Mouse (Mus musculus) left cerebral cortex, adult 18-20 months (tissue): ENCODE data around the gene Hist2h3c1. TPM values are rescaled to one million over a fixed set of nuclear protein-coding genes. Genes with fewer than 3 reads are reported as not detected.
"Not testable (repeated sequence)": the region's sequence is repeated elsewhere in the genome, so short reads cannot be mapped to it uniquely, and the experiment has no call there.

Experiments used
- DNase-seq, 2 experiments: peaks; one replicate each; pipeline ENCODE4 v3.0.0; 2021 to 2022; ENCODE audit warnings: low spot score in 2 of 2, mixed read lengths in 1 of 2
- long read RNA-seq, 2 experiments: library from polyadenylated mRNA; stranded (forward); transcript quantifications; one replicate each; pipeline ENCODE4 v2.0.0; 2021
- total RNA-seq, 2 experiments: library from RNA; stranded (reverse); gene quantifications; 2 replicates each; pipeline ENCODE4 v1.2.3; 2021

The Hist2h3c1 gene
- total RNA-seq: not detected
- long read RNA-seq, experiment 1: 0 reads
- long read RNA-seq, experiment 2, partial matches to known transcripts: 0 of 1 reads
- long read RNA-seq, experiment 2, other reads (novel, unspliced or antisense): 0 of 1 reads

DNA sequence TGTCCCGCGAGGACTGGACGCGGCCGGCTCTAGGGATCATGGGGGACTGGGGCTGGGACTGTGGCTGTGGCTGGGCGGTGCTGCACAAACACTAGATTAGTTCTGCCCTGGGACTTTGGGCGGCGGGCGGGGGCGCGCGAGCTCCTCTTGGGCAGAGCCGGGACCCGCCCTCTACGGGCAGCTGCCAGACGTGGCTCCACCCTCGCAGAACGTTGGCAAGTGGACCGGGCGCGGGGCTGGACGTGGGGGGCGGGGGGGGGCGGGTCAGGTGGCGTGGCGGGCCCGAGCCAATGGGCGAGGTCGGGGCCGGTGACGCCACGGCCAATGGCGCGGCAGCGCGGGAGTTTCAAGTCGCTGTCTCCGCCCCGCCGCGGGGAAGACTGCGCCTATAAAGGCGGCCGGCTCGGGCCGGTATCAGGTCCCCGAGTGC, at the start of gene Hist2h3c1:
TSS of gene Hist2h3c1 (plus strand) at position 259 of the 430 bp plus-strand sequence.
- DNase-seq: not testable (repeated sequence)

DNA sequence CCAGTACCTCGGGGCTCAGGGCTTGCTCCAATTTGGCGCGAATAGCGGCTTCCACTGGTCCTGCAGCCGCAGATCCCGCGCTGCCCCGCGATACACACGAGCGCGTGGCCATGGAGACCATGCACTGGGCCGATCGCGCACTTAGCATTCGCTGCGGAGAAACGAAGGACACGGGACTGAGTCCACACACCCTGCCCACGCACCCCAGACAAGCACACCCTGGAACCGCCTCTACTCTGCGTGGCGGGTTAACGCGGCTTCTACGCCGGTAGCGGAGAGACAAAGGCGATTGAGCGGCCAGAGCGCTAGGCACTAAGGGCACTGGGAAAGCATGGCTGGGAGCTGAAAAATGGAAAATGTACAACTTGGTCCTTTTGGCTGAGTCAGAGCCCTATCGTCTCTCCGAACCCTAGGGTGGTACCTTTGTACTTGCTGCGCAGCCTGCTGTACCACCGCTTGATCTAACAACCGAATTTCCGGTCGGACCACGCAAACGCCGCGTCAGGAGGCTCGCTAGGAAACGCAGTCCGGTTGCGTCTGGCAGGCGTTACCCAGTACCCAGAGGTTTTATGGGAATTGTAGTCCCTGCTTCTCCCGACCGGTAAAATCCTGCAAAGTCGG, 49.2 kb upstream of the Hist2h3c1 start:
- DNase-seq: peak; percentile 88 to 94

DNA sequence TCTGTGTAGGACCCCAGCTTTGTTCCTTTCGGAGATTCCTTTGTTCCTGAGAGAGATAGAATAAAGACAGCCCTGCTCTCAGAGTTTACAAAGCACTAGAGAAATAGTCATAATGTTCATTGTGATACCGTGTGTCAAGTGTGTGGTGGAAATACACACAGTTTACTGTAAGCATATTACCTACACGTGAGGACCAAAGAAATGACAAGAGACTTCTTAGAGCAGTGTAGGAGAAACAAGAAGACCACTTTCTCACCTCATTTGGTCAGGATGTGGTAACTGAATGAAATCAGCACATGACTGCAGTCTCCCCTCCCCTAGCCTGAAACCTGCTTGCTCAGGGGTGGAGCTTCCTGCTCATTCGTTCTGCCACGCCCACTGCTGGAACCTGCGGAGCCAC, 48.3 kb upstream of the Hist2h3c1 start:
- DNase-seq: no peak

DNA sequence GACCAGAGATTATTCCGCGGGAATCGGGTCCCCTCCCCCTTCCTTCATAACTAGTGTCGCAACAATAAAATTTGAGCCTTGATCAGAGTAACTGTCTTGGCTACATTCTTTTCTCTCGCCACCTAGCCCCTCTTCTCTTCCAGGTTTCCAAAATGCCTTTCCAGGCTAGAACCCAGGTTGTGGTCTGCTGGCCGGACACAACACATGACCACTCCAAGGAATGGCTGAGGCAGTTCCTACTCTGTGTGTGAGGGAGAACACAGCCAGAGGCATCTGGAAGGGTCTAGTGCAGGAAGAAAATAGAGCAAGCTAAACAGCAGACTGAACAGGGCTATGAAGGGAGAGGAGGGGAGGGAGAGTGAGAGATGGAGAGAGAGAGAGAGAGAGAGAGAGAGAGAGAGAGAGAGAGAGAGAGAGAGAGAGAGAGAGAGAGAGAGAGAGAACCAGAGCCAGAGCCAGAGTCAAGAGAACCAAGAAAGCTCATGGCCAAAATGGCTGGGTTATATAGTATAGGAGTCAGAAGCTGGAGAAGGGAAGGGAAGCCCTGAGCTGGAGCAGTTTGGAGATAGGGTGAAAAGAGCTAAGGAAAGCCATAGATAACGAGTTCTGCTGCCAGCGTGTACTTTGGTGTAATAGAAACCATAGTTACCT, 47.8 kb upstream of the Hist2h3c1 start:
- not testable (repeated sequence) for DNase-seq

DNA sequence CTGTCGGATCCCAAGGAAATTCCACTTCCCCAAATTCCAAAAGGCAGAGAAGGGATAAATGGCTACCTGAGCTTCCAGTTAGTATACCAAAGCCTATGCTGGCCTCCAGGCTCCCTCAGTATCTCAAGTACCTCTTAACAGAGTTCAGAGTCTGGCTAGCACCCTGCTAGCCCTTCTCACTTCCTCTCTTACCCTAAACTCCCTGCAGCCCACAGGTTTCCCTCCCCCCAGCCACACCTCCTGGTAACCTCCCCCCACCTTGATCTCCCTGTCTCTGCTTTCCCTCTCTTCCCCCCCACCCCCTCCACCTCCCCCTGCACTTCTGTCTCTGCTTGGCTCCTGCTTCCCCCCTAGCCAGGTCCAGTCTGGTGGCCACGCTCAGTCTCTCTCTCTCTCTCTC, 46.8 kb upstream of the Hist2h3c1 start:
- DNase-seq: no peak

DNA sequence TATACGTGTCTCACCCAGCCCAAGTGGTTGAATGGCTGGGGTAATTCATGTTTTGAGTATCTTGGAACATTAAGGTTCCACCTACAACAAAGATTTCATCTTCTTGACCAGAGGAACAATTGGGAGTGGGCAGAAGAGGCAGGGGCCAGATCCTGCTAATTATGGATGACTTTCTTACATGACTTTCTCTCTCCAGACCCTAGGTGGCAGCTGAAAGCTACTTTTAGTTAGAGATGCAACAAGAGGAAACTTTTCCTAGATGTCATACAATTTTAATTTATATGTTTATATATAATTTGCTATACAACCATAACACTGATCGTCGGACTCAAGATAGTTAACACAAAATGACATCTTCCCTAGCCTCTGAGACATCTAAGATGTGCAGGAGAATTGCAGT, 38.7 kb upstream of the Hist2h3c1 start:
- DNase-seq: no peak

DNA sequence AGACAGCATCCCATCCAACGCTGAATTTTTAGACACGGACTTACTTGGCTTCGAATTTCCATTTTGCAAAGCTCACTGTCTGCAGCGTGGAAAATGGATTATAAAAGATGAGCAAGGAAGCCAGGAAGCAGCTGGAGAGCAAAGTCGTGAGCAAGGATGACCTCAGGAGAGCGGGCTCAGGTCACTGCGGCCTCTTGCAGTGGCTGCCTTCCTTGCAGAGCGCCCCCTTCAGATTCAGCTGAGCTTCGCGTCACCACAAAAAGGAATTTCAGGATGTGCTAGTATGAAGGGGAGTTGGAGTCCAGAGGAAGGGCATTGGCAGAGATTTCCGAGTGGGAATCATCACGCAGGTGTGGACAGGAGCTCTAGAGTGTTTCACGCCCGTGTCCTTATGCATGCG, 37.2 kb upstream of the Hist2h3c1 start:
- no peak for DNase-seq

DNA sequence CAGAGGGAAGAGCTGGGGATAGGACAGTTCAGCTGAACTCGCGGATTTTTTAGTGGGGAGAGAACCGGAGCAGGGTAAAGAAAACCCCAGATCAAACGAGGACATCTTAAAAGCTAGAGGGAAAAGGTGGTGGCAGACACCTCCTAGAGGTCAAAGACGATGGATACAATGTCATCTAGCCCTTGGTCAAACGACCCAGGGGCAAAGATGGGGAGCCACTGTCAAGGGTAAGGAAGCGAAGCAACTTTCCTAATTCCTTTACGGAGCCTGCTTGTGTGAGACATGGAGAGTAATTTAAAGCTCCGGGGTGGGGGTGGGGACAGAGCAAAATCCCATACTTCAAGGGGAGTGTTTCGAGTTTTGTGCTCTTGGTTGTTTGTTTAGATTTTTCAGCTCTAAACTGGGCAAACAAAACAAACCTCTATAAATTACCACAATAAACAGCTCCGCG, 27.3 kb upstream of the Hist2h3c1 start:
- peak in 1 of 2 experiments; percentile 20 for DNase-seq

DNA sequence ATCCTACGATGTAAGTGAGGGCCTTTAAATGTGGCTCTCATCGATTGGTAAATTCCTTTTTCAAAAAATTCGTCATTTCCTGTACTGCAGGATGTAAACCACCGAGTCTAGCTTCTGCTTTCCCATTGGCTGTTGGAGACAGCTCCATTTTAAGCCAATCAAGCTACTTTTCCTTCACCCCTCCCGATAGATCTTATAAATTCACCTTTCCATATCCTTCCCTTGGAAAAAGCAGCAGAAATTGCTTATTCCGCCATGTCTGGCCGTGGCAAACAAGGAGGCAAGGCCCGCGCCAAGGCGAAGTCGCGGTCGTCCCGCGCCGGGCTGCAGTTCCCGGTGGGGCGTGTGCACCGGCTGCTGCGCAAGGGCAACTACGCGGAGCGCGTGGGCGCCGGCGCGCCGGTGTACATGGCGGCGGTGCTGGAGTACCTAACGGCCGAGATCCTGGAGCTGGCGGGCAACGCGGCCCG, 26.8 kb upstream of the Hist2h3c1 start, which contains the start of the genes Bola1 and Hist2h2ab:
TSS of gene Bola1 (minus strand) at position 49 of the 470 bp plus-strand sequence.
TSS of gene Hist2h2ab (plus strand) at position 205 of the 470 bp plus-strand sequence.
- peak; percentile 53 to 77 for DNase-seq

DNA sequence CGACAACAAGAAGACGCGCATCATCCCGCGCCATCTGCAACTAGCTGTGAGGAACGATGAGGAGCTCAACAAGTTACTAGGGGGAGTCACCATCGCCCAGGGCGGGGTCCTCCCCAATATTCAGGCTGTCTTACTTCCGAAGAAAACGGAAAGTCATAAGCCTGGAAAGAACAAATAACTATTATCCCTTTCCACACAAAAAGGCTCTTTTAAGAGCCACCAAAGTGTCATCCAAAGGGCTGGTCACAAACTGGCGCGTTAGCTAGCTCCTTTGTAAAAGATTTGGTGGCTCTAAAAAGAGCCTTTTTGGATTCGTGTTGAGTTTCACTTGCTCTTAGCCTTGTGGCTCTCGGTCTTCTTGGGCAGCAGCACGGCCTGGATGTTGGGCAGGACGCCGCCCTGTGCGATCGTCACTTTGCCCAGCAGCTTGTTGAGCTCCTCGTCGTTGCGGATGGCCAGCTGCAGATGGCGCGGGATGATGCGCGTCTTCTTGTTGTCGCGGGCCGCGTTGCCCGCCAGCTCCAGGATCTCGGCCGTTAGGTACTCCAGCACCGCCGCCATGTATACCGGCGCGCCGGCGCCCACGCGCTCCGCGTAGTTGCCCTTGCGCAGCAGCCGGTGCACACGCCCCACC, 26.2 kb upstream of the Hist2h3c1 start:
- DNase-seq: not testable (repeated sequence)

DNA sequence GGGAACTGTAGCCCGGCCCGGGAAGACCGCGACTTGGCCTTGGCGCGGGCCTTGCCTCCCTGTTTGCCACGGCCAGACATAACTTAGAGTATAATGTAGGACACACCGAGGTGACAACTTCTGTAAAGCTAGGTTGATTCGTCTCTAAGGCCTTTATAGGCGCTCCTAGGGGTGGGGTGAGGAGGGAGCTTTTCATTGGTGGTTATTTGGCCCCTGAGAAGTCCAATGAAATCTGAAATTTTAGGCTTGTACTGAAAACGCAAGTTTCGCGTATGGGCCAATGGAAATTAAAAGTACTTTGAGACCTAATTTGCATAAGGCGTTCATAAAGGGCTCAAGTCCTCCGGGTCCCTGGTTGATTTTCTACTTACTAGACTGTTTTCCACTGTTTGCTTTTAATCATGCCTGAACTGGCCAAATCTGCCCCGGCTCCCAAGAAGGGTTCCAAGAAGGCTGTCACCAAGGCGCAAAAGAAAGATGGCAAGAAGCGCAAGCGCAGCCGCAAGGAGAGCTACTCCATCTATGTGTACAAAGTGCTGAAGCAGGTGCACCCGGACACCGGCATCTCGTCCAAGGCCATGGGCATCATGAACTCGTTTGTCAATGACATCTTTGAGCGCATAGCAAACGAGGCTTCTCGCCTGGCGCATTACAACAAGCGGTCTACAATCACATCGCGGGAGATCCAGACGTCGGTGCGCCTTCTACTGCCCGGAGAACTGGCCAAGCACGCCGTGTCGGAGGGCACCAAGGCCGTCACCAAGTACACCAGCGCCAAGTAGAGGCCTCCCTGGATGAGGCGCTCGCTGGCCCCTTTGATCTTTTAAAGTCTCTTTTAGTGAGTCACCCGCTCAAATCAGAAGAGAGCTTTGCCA, 25.5 kb upstream of the Hist2h3c1 start, which contains the start of the genes Hist2h2ac and Hist2h2be:
TSS of gene Hist2h2ac (minus strand) at position 116 of the 875 bp plus-strand sequence.
TSS of gene Hist2h2be (plus strand) at position 355 of the 875 bp plus-strand sequence.
- DNase-seq: peak; percentile 75 to 85

DNA sequence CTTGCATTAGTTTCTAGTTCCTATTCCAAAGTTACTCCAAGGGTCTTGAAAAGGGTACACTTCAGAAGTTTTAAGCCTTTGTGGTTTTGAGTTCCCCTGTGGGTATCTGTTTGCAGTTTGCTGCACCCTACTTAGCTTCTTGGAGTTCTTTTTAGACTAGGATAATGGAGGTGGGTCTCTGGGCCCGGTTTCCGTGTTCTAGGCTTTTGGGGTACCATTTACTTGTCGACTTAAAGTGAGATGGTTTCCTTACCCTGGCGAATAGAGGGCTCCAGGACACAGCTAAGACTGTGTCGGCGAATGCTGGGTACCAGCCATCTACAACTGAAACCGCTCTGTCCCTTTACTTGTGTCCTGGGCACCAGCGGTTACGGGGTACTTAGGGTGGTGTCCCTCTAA, 24.8 kb upstream of the Hist2h3c1 start:
- no peak for DNase-seq

DNA sequence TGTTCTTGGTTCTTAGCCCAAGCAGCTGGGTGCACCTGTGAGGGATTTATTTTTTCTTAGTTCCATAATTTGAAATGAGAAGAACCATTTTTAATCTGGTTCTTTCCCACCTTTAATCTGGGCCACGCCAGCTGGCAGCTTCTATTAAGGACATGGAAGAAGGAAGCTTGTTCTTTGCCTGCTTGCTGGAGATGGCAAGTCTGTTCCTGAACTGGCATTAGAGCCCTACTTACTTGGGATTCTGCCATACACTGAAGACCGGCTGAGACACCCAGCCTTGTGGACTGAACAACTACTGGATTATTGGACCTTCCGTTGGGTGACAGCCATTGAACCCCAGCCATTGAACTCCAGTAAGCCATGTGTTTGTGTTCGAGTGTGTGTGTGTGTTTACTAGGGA, 23.7 kb upstream of the Hist2h3c1 start:
- no peak for DNase-seq

DNA sequence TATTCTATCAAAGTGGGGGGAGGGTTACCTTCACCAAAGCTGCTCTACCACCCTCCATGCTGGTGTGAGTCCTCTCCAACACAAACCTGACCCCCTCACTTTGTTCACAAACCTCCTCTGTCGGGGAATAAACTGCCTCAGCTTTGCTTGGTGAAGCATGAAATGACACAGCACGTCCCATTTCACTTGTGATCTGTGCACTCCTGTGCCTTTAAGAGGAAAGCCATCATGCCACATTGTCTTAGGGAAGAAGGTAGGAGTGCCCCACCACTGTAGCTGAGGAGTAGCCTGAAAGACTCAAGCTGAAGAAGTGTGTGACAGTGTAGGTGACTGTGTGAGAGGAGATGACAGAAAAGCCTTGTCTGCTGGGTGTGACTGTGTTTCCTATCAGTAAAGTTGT, 21.1 kb upstream of the Hist2h3c1 start:
- no peak for DNase-seq

DNA sequence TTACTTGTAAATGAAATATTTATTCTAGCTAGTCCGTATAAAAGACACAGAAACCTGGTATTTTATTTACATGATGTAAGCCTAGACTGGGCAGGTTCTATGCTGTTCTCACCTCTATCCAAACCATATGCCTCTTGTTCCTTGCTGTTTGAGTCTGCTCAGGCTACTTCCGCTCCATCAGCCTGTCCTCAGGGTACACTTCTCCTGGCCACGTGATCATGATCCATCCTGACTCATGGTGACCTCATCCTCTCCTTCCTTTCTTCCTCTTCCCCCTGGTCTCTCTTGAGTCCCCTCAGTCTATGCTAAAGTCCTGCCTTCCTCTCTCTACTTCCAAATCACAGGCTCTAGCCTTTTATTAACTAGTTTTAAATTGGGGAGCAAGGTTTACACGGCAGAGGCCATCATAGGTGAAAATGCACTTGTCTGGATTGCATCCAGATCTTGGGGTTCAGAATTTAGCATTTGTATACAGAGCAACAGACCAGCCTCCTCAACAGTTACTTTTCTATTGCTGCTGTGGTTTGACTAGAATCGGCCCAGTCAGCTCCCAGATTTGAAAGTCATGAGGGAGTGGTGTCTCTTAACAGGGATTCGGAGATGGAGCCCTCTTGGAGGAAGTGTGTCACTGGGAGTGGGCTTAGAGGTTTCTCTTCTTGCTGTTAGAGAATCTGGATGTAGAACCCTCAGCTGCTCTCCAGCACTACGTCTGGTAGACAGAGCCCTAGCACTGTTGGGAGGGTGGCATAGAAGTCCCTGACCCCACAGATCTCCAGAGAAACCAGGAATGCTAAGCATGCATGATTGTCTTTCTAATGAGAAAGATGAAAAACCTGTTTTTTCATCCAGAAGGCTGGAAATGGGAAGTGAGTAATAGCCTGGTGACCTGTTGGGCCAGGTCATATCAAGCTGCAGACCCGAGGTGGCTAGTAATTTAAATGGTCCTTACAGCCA, 19.5 kb upstream of the Hist2h3c1 start:
- DNase-seq: no peak

DNA sequence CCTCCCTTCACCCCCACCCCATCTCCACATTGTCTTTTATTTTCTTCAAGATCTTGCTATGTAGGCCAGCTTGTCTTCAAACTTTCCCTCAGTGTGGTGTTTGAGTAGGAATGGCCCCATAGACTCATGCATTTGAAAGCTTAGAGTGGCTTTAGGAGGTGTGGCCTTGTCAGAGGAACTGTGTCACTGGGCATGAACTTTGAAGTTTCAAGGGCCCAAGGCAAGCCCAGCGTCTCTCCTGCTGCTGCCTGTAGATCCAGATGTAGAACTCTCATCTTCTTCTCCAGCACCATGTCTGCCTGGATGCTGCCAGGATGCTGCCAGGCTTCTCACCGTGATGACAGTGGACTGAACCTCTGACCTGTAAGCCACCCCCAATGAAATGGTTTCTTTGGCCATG, 17.7 kb upstream of the Hist2h3c1 start:
- DNase-seq: no peak

DNA sequence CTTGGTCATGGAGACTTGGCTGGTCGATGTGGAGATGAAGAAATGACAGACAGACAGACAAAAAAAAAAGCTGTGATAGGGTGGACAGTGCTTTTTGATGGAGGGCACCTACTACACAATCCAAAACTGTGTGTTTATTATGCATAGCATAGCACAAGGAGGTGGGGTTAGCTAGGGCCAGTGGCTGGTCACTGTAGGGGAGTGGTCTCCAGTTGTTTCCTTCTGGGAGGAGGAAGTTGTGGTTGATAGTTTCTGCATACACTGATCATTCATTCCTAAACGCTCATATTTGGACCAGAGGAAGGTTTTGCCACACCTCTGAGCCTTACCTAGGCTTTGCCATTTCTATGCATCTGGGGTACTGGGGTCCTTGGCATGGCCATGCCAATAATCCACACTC, 16.1 kb upstream of the Hist2h3c1 start:
- no peak for DNase-seq

DNA sequence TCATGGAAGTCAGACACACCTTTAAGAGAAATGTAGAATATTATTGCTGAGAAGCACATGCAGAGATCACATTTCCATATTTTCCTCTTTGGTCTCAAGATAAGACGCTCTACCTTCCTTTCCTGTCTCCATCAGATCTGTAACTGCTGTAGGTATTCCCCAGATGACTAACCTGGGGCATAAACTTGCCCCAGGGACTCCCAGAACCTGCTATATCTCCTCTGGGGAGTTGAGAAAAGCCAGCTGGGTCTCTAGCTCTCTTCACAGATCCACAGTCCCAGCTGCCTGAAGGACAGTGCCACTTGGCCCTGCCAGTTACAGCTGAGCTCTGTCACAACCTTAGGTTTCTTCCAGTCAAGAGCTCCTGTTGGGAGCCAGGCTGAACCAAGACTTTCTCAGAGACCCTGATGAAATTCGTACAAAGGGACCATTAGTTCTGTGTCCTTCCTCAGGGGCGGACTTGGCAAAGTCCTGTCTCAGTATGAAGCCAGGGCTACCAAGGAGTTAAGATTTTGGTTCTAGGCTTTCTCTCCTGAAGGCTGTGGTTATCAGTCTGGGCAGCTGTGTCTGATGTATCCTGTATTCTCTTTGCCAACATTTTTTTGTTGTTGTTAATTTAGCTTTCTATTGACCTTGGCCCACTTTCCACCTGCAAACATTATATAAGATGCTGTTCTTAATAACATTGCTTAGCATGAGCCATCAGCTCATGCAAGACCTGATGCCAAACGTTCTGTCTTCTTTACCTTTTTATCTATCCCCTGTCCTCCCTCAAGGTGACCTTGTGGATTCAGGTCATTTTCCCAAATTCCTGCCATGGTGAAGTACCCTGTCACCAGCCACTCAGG, 15.4 kb upstream of the Hist2h3c1 start:
- no peak for DNase-seq

DNA sequence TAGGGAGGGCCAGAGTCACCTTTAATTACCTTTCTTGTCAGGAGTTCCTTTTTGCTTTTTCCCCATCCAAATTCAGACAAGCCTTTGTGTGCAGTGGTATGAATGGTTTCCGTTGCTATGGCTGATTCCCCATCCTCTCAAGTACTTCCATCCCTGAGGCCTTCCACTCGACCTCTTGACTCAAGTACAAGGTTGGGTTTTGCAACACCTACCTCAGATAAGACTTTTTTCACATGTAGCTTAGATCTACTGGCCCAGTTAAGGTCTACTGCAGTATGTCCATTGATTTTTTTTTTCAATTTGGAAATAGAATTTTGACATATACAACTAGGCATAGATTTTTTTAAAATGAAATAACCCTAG, 14.7 kb upstream of the Hist2h3c1 start:
- DNase-seq: no peak
